Comparison of ENCODE assay signal across 8 mouse cellular contexts in the genomic region with DNA sequence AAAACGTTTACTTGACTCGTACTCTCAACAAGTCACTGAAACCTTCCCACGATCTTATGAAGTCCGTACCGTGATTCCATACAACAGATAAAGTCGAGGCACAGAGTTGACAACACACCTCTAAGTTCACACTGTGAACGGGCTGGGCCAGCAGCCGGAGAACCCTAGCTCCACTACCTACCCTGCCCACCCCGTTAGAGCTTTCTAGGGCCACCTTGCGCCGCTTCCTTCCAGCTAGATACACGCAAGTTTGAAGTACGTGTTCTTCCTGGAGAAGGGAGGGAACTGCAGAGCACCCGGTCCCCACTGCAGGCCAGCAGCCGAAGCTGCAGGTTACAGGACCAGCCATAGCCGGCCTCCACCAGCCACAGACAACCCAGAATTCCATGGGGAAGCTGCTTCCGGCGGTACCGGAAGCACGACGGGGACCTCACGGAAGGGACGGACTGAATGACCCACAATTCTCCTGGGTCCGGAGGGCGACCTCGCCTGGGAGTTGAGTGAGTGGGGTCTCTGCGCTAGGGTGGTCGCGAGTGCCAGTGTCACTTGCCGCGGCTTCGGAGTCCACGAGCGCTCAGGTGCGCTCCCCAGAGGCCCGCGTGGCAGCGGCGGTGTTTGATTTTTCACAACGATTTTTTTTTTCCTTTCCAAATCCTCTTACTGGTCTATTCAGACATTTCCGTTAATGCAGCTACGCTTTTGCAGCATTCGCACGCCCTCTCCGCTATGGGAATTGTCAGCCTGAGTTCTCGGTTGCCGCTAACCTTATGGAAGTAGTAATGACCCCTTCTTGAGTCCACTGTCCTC. TPM values are rescaled to one million over a fixed set of nuclear protein-coding genes. Genes with fewer than 3 reads are reported as not detected.
DNase-seq lines count a peak whose midpoint lies in the region; ATAC-seq and TF ChIP-seq lines count a peak whose summit lies in the region.

Gene Mtif2 (plus strand): TSS at position 421 of the 807 bp plus-strand sequence.

- peak; percentile 90 for DNase-seq in NIH3T3 (ENCODE audit: low read depth)
- DNase-seq in cerebellum, postnatal 14 days = peak; percentile 88 to 89
- DNase-seq in frontal cortex, postnatal 14 days (ENCODE audit: low spot score in 2 of 2) = peak; percentile 69 to 70
- DNase-seq in layer of hippocampus, postnatal 10 days (ENCODE audit: low spot score in 2 of 2) = peak; percentile 80 to 84
- peak; percentile 93 for DNase-seq in lung, postnatal 0 days (ENCODE audit: low spot score)
- peak; percentile 65 for DNase-seq in ovary, postnatal 10 days (ENCODE audit: low spot score)
- peak; percentile 61 for DNase-seq in thymus, postnatal 0 days (ENCODE audit: low spot score)

- peak within 1 kb of the TSS; percentile 77 for H3K9ac ChIP-seq in hindbrain, embryonic 12.5 days
- H3K9ac ChIP-seq in lung, postnatal 0 days (replicated peaks; ENCODE audit: low read depth) = peak within 1 kb of the TSS; percentile 45

- peak; percentile 20; the same call in 1 of the 2 replicates for TF ChIP-seq CTCF in lung, postnatal 0 days (IDR thresholded peaks at IDR 0.05)

- H3K36me3 ChIP-seq in hindbrain, embryonic 12.5 days = peaks cover 5% of the 10 kb centered on the region
- no peaks in the 10 kb centered on the region for H3K36me3 ChIP-seq in lung, postnatal 0 days (ENCODE audit: insufficient read depth, low read length)

- peak; percentile 96 for ATAC-seq in hindbrain, embryonic 12.5 days (ENCODE audit: low FRiP score)
- peak; percentile 98 for ATAC-seq in lung, postnatal 0 days

- H3K27me3 ChIP-seq in hindbrain, embryonic 12.5 days = no peaks in the 10 kb centered on the region
- H3K27me3 ChIP-seq in lung, postnatal 0 days (replicated peaks; ENCODE audit: insufficient read depth, low read length) = no peaks in the 10 kb centered on the region

- TF ChIP-seq EP300 in lung, postnatal 0 days (IDR thresholded peaks at IDR 0.05) = peak; percentile 20; the same call in 1 of the 2 replicates

- WGBS in hindbrain, embryonic 12.5 days = 2% methylated on average over 47 of the region's 47 CpGs
- 3% methylated on average over 47 of the region's 47 CpGs for WGBS in lung, postnatal 0 days

- peaks cover 11% of the 10 kb centered on the region for H3K4me1 ChIP-seq in hindbrain, embryonic 12.5 days
- no peaks in the 10 kb centered on the region for H3K4me1 ChIP-seq in lung, postnatal 0 days (ENCODE audit: insufficient read depth, low read depth, low read length)

- H3K27ac ChIP-seq in hindbrain, embryonic 12.5 days = peak within 1 kb of the TSS; percentile 82
- peak within 1 kb of the TSS; percentile 47 for H3K27ac ChIP-seq in lung, postnatal 0 days (ENCODE audit: low read length)

- H3K9me3 ChIP-seq in hindbrain, embryonic 12.5 days (replicated peaks) = no peaks in the 10 kb centered on the region
- no peaks in the 10 kb centered on the region for H3K9me3 ChIP-seq in lung, postnatal 0 days (ENCODE audit: low read length)

- H3K4me3 ChIP-seq in hindbrain, embryonic 12.5 days = peak within 1 kb of the TSS; percentile 72
- H3K4me3 ChIP-seq in lung, postnatal 0 days (ENCODE audit: low read depth, low read length) = peak within 1 kb of the TSS; percentile 55

- H3K4me2 ChIP-seq in hindbrain, embryonic 12.5 days (replicated peaks) = peak within 1 kb of the TSS; percentile 75
- H3K4me2 ChIP-seq in lung, postnatal 0 days (replicated peaks; ENCODE audit: low read depth, low read length) = peak within 1 kb of the TSS; percentile 59

RNA-seq across cellular contexts. Expression of gene Mtif2, which starts in this region (rescaled TPM):
- polyA plus RNA-seq in hindbrain, embryonic 12.5 days (2016; fragmentation: Nextera tagmentation; extraction: Ambion mirVana) = 54.7 and 54.8 TPM in 2 replicates
- total RNA-seq in layer of hippocampus, postnatal 10 days (2021) = 10 to 100 TPM; 29.2 to 36.5 TPM
- polyA plus RNA-seq in lung, postnatal 0 days (2015; fragmentation: Nextera tagmentation; extraction: Ambion mirVana) = 23.8 and 23.9 TPM in 2 replicates
- 34.1 and 40.1 TPM in 2 replicates for polyA plus RNA-seq in thymus, postnatal 0 days (2015; fragmentation: Nextera tagmentation; extraction: Ambion mirVana)

Comparison
In these comparisons a context has a peak if more than half of its experiments do, and no peak if none do; other contexts are left out.
1. Peak in every context shown above with its lines: DNase-seq, ATAC-seq, H3K4me3 ChIP-seq and H3K27ac ChIP-seq.